Mouse (Mus musculus): ENCODE measurements around the gene Zfp799. TPM values are rescaled to one million over a fixed set of nuclear protein-coding genes. Genes with fewer than 3 reads are reported as not detected.

Zfp799 gene
- polyA plus RNA-seq, 1 experiment from 2014 or later, result 16.1 TPM

DNA sequence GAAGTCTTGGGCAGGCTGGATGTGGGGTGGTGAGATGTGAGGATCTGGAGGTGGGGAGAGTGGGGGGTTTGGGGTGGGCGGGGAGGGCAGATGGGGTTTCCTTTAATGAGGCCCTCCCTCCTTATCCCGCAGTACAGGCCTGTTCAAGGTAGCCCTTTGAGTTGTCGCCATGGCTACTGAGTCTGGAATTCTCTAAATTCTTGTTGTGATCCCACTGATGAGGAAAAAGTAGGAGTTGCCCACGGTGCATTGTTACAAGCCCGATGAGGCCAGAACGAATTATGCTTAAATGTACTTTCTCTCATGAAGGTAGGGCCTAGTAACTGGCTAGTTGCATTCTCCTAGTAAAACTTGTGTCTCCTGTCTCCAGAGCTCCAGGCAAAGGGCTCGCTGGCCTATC is 21.5 kb upstream of the Zfp799 start:
- Histone ChIP-seq H3K36me3 (ENCODE audit: insufficient read depth) (no peaks in the 10 kb centered on the region), H3K27me3 (ENCODE audit: insufficient read depth, low read length) (no peaks in the 10 kb centered on the region), H3K27ac (ENCODE audit: low read depth) (no peak overlapping the region), H3K9me3 (ENCODE audit: low read depth, low read length) (no peaks in the 10 kb centered on the region), H3K9ac (no peak overlapping the region), H3K4me3 (ENCODE audit: low read depth, low read length) (no peak overlapping the region), H3K4me1 (ENCODE audit: insufficient read depth) (no peaks in the 10 kb centered on the region), H3K4me2 (no peak overlapping the region)
- WGBS, result 63% methylated on average over 7 of the region's 7 CpGs
- TF ChIP-seq CTCF (IDR thresholded peaks at IDR 0.05; ENCODE audit: low read depth), result no peak
- DNase-seq, result no peak
- no peak for ATAC-seq (ENCODE audit: insufficient read depth)

DNA sequence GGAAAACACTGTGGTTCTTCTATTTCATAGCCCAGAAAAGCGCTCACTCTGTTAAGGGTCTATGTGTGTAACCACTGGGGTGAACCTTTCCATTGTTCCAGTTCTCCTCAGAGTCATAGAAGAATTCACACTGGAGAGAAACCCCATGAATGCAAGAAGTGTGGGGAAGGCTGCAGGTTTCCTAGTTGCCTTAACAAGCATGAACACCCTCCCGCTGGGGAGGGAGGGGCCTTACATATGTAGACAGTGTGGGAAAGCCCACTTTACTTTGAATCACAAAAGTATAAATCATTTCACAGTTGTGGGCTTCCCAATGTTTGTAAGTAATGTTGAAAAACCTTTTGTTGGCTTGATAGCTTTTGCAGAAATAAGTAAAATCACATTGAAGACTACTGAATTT is 11.3 kb upstream of the Zfp799 start:
- TF ChIP-seq CTCF (IDR thresholded peaks at IDR 0.05; ENCODE audit: low read depth), result no peak
- Histone ChIP-seq H3K4me1 (ENCODE audit: insufficient read depth) (no peaks in the 10 kb centered on the region), H3K36me3 (ENCODE audit: insufficient read depth) (no peaks in the 10 kb centered on the region), H3K27me3 (ENCODE audit: insufficient read depth, low read length) (no peaks in the 10 kb centered on the region), H3K4me3 (ENCODE audit: low read depth, low read length) (no peak overlapping the region), H3K4me2 (no peak overlapping the region), H3K27ac (ENCODE audit: low read depth) (no peak overlapping the region), H3K9ac (no peak overlapping the region), H3K9me3 (ENCODE audit: low read depth, low read length) (peaks cover 2% of the 10 kb centered on the region; the same call in 1 of the 2 replicates)
- ATAC-seq (ENCODE audit: insufficient read depth) (no peak), DNase-seq (no peak)
- WGBS, result 73% methylated on average over 2 of the region's 2 CpGs

GRCm38 (mm10) chr17:32839083-32839802 is 9.2 kb upstream of the Zfp799 start:
- Histone ChIP-seq H3K4me1 (ENCODE audit: insufficient read depth) (no peaks in the 10 kb centered on the region), H3K4me2 (peak overlapping the region; percentile 21; the same call in 1 of the 2 replicates), H3K36me3 (ENCODE audit: insufficient read depth) (no peaks in the 10 kb centered on the region), H3K4me3 (ENCODE audit: low read depth, low read length) (no peak overlapping the region), H3K27ac (ENCODE audit: low read depth) (no peak overlapping the region), H3K9ac (no peak overlapping the region), H3K27me3 (ENCODE audit: insufficient read depth, low read length) (no peaks in the 10 kb centered on the region), H3K9me3 (ENCODE audit: low read depth, low read length) (peaks cover 2% of the 10 kb centered on the region; the same call in 1 of the 2 replicates)
- peak; percentile 46 for DNase-seq
- peak; percentile 88 for ATAC-seq (ENCODE audit: insufficient read depth)
- no peak for TF ChIP-seq CTCF (IDR thresholded peaks at IDR 0.05; ENCODE audit: low read depth)
- WGBS, result 28% methylated on average over 15 of the region's 15 CpGs

DNA sequence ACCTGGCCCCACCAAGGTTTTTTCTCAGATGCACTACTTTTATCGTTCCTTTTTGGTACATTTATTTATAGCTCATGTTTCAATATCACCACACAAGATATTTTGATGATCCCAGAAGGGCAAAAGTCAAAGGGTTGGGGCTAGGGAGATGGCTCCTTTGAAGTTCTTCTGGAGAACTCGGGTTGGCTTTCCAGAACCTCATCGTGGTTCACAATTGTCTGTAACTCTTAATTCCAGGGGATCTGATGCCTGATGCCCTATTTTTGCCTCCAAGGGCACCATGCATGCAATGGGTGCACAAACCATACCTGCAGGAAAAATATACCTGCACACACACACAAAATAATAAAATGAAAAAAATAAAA is 339 bp upstream of the Zfp799 start:
- H3K27me3 ChIP-seq (ENCODE audit: insufficient read depth, low read length), result no peaks in the 10 kb centered on the region
- WGBS, result 30% methylated on average over 3 of the region's 3 CpGs
- no peak for TF ChIP-seq CTCF (IDR thresholded peaks at IDR 0.05; ENCODE audit: low read depth)
- peak overlapping the region; percentile 81 for H3K4me3 ChIP-seq (ENCODE audit: low read depth, low read length)
- 0 out of 2 replicates have a peak, but pooled peaks cover 8% of the 10 kb centered on the region for H3K36me3 ChIP-seq (ENCODE audit: insufficient read depth)
- H3K9me3 ChIP-seq (ENCODE audit: low read depth, low read length), result no peaks in the 10 kb centered on the region
- H3K4me1 ChIP-seq (ENCODE audit: insufficient read depth), result peaks cover 6% of the 10 kb centered on the region
- peak; percentile 28; the same call in 1 of the 2 replicates for ATAC-seq (ENCODE audit: insufficient read depth)
- peak overlapping the region; percentile 85 for H3K4me2 ChIP-seq
- no peak for DNase-seq
- no peak overlapping the region for H3K27ac ChIP-seq (ENCODE audit: low read depth)
- no peak overlapping the region for H3K9ac ChIP-seq

DNA sequence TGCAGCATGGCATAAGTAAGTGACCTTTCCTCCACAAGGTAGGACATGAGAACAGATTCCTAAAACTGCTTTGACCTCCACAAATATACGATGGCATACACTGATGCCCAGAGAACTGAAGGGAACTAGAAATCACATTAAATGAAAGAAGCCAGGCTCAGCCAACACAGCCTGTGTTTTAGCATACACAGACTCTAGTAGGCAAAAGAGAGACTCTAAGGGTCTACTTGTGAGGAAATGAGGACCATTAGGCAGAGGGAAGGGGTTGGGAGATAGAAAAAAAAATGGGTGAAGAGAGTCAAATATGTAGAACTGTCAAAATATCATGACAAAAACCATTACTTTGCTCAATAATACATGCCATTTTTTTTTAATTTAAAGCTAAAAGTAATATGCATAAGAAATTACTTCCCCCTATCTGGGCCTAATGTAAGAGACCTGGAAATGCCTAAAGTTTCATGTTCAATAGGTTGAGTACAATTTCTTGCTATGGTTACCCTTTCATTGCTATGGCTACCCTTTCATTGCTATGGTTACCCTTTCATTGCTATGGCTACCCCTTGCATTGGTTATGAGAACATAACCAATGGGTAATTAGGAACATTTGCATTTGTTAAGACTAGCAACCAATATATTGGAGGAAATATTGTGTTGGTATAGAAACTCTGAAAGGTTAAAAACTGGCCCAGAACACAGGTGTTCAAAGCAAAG is 13.8 kb downstream of the Zfp799 start:
- ATAC-seq (ENCODE audit: insufficient read depth), result no peak
- TF ChIP-seq CTCF (IDR thresholded peaks at IDR 0.05; ENCODE audit: low read depth), result no peak
- WGBS, result 83% methylated on average over 1 of the region's 1 CpGs

DNA sequence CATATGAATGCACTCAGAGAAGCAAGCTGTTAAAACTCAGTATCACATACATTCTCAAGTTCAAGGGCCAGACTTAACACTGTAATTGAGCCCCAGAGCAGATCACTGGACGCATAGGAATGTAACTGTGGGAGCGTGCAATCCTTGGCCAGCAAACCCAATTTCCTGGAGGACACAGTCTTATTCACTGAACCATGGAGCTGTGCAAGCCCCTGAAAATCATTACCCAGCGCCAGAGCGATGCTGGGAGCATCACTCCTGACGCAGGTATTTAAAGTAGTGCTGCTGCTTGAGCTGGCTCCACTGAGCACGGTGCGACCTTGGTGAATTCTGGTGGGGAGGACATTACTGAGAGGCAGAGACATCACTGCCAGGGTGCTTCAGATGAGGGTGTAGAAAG is 15.9 kb downstream of the Zfp799 start:
- no peak for DNase-seq

More for the DNA sequence above, 13.8 kb downstream of the Zfp799 start:
- no peaks in the 10 kb centered on the region for H3K27me3 ChIP-seq (ENCODE audit: insufficient read depth, low read length)
- no peak overlapping the region for H3K4me3 ChIP-seq (ENCODE audit: low read depth, low read length)
- H3K4me2 ChIP-seq, result no peak overlapping the region
- no peak for DNase-seq
- no peak overlapping the region for H3K9ac ChIP-seq
- H3K36me3 ChIP-seq (ENCODE audit: insufficient read depth), result peaks cover 37% of the 10 kb centered on the region
- no peaks in the 10 kb centered on the region for H3K4me1 ChIP-seq (ENCODE audit: insufficient read depth)
- H3K9me3 ChIP-seq (ENCODE audit: low read depth, low read length), result no peaks in the 10 kb centered on the region
- no peak overlapping the region for H3K27ac ChIP-seq (ENCODE audit: low read depth)

DNA sequence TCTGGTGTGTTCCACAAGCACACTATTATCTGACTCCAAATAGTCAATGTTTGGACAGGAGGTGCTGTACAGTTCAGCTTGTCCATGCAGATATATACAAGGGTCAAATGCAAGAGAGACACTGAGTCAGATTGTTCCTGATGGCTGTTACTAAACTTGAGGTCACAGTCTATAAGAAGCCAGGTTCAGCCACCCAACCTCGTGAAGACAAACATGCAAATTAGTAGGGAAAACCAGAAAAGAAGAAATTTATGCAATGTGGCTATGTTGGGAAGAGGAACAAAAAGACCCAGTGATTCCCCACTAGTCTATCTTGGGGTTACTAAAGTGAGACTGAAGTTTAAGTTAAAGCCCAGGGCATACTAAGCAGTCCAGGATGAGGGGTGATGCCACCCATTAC is 19.4 kb downstream of the Zfp799 start:
- Histone ChIP-seq H3K27me3 (ENCODE audit: insufficient read depth, low read length) (no peaks in the 10 kb centered on the region), H3K27ac (ENCODE audit: low read depth) (no peak overlapping the region), H3K36me3 (ENCODE audit: insufficient read depth) (no peaks in the 10 kb centered on the region), H3K4me1 (ENCODE audit: insufficient read depth) (no peaks in the 10 kb centered on the region), H3K4me2 (no peak overlapping the region), H3K9me3 (ENCODE audit: low read depth, low read length) (no peaks in the 10 kb centered on the region), H3K9ac (no peak overlapping the region), H3K4me3 (ENCODE audit: low read depth, low read length) (no peak overlapping the region)
- 36% methylated on average over 1 of the region's 1 CpGs for WGBS
- DNase-seq, result no peak
- no peak for ATAC-seq (ENCODE audit: insufficient read depth)
- no peak for TF ChIP-seq CTCF (IDR thresholded peaks at IDR 0.05; ENCODE audit: low read depth)

More for the DNA sequence above, 15.9 kb downstream of the Zfp799 start:
- Histone ChIP-seq H3K9ac (no peak overlapping the region), H3K4me3 (ENCODE audit: low read depth, low read length) (no peak overlapping the region), H3K4me1 (ENCODE audit: insufficient read depth) (no peaks in the 10 kb centered on the region), H3K36me3 (ENCODE audit: insufficient read depth) (peaks cover 19% of the 10 kb centered on the region), H3K27ac (ENCODE audit: low read depth) (no peak overlapping the region), H3K4me2 (no peak overlapping the region), H3K27me3 (ENCODE audit: insufficient read depth, low read length) (no peaks in the 10 kb centered on the region), H3K9me3 (ENCODE audit: low read depth, low read length) (no peaks in the 10 kb centered on the region)
- ATAC-seq (ENCODE audit: insufficient read depth), result no peak
- WGBS, result 84% methylated on average over 7 of the region's 7 CpGs
- TF ChIP-seq CTCF (IDR thresholded peaks at IDR 0.05; ENCODE audit: low read depth), result no peak
